Comparison of ENCODE assay signal across 27 mouse cellular contexts in the genomic region with DNA sequence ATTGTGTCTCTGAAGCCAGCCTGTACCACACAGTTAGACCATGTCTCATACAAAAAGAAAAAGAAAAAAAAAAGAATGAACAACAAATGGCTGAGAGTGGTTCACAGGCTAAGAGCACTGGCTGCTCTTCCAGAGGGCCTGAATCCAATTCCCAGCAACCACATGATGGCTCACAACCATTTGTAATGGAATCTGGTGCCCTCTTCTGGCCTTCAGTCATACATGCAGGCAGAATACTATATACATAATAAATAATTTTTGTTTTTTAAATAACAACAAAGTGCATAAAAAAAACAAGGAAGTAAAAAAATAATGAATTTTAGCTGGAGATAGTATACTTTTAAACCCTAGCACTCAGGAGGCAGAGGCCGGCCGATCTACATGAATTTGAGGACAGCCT. TPM values are rescaled to one million over a fixed set of nuclear protein-coding genes. Genes with fewer than 3 reads are reported as not detected.
DNase-seq lines count a peak whose midpoint lies in the region; ATAC-seq and TF ChIP-seq lines count a peak whose summit lies in the region.
"Had no signal": no experiment of that assay in that cellular context is flagged by ENCODE, and none has a peak within 500 bp of the region (broad histone marks: within the 10 kb centered on the region; RNA-seq: fewer than 3 reads in every experiment).

No protein-coding gene starts in this region.

- no peaks in the 10 kb centered on the region for H3K4me1 ChIP-seq in hindbrain, postnatal 0 days (ENCODE audit: insufficient read depth, low read length)
- peaks cover 9% of the 10 kb centered on the region for H3K4me1 ChIP-seq in hindbrain, embryonic 10.5 days (replicated peaks)
- no peaks in the 10 kb centered on the region for H3K4me1 ChIP-seq in liver, postnatal 0 days (ENCODE audit: insufficient read depth)
- H3K4me1 ChIP-seq in liver, embryonic 11.5 days (replicated peaks; ENCODE audit: control insufficient read depth, insufficient read depth, low read length) = peaks cover 5% of the 10 kb centered on the region; the same call in 1 of the 2 replicates
- no peaks in the 10 kb centered on the region for H3K4me1 ChIP-seq in stomach, postnatal 0 days (replicated peaks; ENCODE audit: control insufficient read depth, insufficient read depth)
- H3K4me1 ChIP-seq: forebrain, embryonic 15.5 days; neural tube, embryonic 15.5 days had no signal

- peaks cover 40% of the 10 kb centered on the region for H3K36me3 ChIP-seq in hindbrain, postnatal 0 days (ENCODE audit: insufficient read depth, low read length)
- peaks cover 62% of the 10 kb centered on the region for H3K36me3 ChIP-seq in hindbrain, embryonic 10.5 days
- H3K36me3 ChIP-seq in liver, postnatal 0 days (replicated peaks; ENCODE audit: insufficient read depth, low read length) = peaks cover 19% of the 10 kb centered on the region
- peaks cover 4% of the 10 kb centered on the region for H3K36me3 ChIP-seq in liver, embryonic 11.5 days (ENCODE audit: control insufficient read depth, insufficient read depth, low read length)
- peaks cover 30% of the 10 kb centered on the region for H3K36me3 ChIP-seq in stomach, postnatal 0 days (ENCODE audit: control insufficient read depth, insufficient read depth, low read length)

- no peaks in the 10 kb centered on the region for H3K9me3 ChIP-seq in hindbrain, postnatal 0 days (ENCODE audit: low read length)
- H3K9me3 ChIP-seq in hindbrain, embryonic 10.5 days = 0 out of 2 replicates have a peak, but pooled peaks cover 3% of the 10 kb centered on the region
- H3K9me3 ChIP-seq in liver, postnatal 0 days (ENCODE audit: low read length) = no peaks in the 10 kb centered on the region
- no peaks in the 10 kb centered on the region for H3K9me3 ChIP-seq in liver, embryonic 11.5 days (ENCODE audit: control insufficient read depth, low read length)
- H3K9me3 ChIP-seq in stomach, postnatal 0 days (ENCODE audit: control insufficient read depth, low read length) = no peaks in the 10 kb centered on the region
- H3K9me3 ChIP-seq: embryonic facial prominence, embryonic 13.5 days; forebrain, embryonic 15.5 days; heart, embryonic 10.5 days; liver, embryonic 13.5 days; neural tube, embryonic 15.5 days had no signal

- H3K27ac ChIP-seq in hindbrain, postnatal 0 days = no peak overlapping the region
- H3K27ac ChIP-seq in hindbrain, embryonic 10.5 days = no peak overlapping the region
- no peak overlapping the region for H3K27ac ChIP-seq in liver, postnatal 0 days (ENCODE audit: low read depth)
- no peak overlapping the region for H3K27ac ChIP-seq in liver, embryonic 11.5 days (ENCODE audit: low read depth, low read length)
- H3K27ac ChIP-seq in stomach, postnatal 0 days (replicated peaks) = no peak overlapping the region
- H3K27ac ChIP-seq: embryonic facial prominence, embryonic 13.5 days; forebrain, embryonic 15.5 days; heart, embryonic 10.5 days; hindbrain, embryonic 14.5 days; liver, embryonic 13.5 days; neural tube, embryonic 15.5 days had no signal

- no peaks in the 10 kb centered on the region for H3K27me3 ChIP-seq in hindbrain, postnatal 0 days (ENCODE audit: insufficient read depth, low read length)
- H3K27me3 ChIP-seq in hindbrain, embryonic 10.5 days (ENCODE audit: insufficient read depth, poor library complexity, severe bottlenecking) = no peaks in the 10 kb centered on the region
- H3K27me3 ChIP-seq in liver, postnatal 0 days (ENCODE audit: insufficient read depth, low read length) = no peaks in the 10 kb centered on the region
- no peaks in the 10 kb centered on the region for H3K27me3 ChIP-seq in liver, embryonic 11.5 days (replicated peaks; ENCODE audit: control insufficient read depth, insufficient read depth, low read length)
- no peaks in the 10 kb centered on the region for H3K27me3 ChIP-seq in stomach, postnatal 0 days (ENCODE audit: control insufficient read depth, insufficient read depth, low read length)
- H3K27me3 ChIP-seq: embryonic facial prominence, embryonic 13.5 days; forebrain, embryonic 15.5 days; liver, embryonic 13.5 days; neural tube, embryonic 15.5 days had no signal

- no peak overlapping the region for H3K4me2 ChIP-seq in hindbrain, postnatal 0 days (ENCODE audit: low read depth, low read length)
- no peak overlapping the region for H3K4me2 ChIP-seq in liver, postnatal 0 days (ENCODE audit: low read depth, low read length)
- H3K4me2 ChIP-seq in liver, embryonic 11.5 days = no peak overlapping the region
- no peak overlapping the region for H3K4me2 ChIP-seq in stomach, postnatal 0 days (replicated peaks; ENCODE audit: low read depth)
- H3K4me2 ChIP-seq: embryonic facial prominence, embryonic 13.5 days; forebrain, embryonic 15.5 days; hindbrain, embryonic 14.5 days; liver, embryonic 13.5 days; neural tube, embryonic 15.5 days had no signal

- TF ChIP-seq EP300 in liver, postnatal 0 days (IDR thresholded peaks at IDR 0.05; ENCODE audit: low read depth) = no peak
- no peak for TF ChIP-seq EP300 in stomach, postnatal 0 days (optimal IDR thresholded peaks at IDR 0.05)

- TF ChIP-seq CTCF in hindbrain, postnatal 0 days (IDR thresholded peaks at IDR 0.05; ENCODE audit: low read depth) = peak; percentile 36; the same call in 1 of the 2 replicates
- TF ChIP-seq CTCF in liver, postnatal 0 days (IDR thresholded peaks at IDR 0.05; ENCODE audit: low read depth) = peak; percentile 36; the same call in 1 of the 2 replicates
- TF ChIP-seq CTCF in stomach, postnatal 0 days (IDR thresholded peaks at IDR 0.05; ENCODE audit: low read depth) = peak; percentile 34

- H3K4me3 ChIP-seq in hindbrain, postnatal 0 days (ENCODE audit: low read length) = no peak overlapping the region
- H3K4me3 ChIP-seq in hindbrain, embryonic 10.5 days = no peak overlapping the region
- H3K4me3 ChIP-seq in liver, postnatal 0 days (ENCODE audit: low read depth, low read length) = no peak overlapping the region
- no peak overlapping the region for H3K4me3 ChIP-seq in liver, embryonic 11.5 days (ENCODE audit: low read depth, low read length)
- H3K4me3 ChIP-seq in stomach, postnatal 0 days (ENCODE audit: low read depth, low read length) = no peak overlapping the region
- H3K4me3 ChIP-seq: embryonic facial prominence, embryonic 13.5 days; forebrain, embryonic 15.5 days; heart, embryonic 10.5 days; liver, embryonic 13.5 days; megakaryocyte, embryonic 14.5 days; neural tube, embryonic 15.5 days had no signal

- no peak for DNase-seq in hindbrain, postnatal 0 days (ENCODE audit: low spot score)
- DNase-seq in hindbrain, embryonic 10.5 days (ENCODE audit: low spot score) = no peak
- no peak for DNase-seq in liver, postnatal 0 days
- DNase-seq in liver, embryonic 11.5 days (ENCODE audit: low spot score) = no peak
- peak; percentile 41 for DNase-seq in ES-CJ7 (ENCODE audit: low read depth, low spot score)
- DNase-seq in stomach, postnatal 0 days (ENCODE audit: low spot score) = no peak
- DNase-seq in frontal cortex, postnatal 14 days (ENCODE audit: low spot score in 2 of 2) = no peak
- DNase-seq: adrenal gland, postnatal 10 days; cerebellum, postnatal 10 days; heart, postnatal 10 days; kidney, postnatal 25 days; liver, embryonic 13.5 days; midbrain, embryonic 14.5 days; spleen, adult 18-20 months had no signal

- no peak for ATAC-seq in hindbrain, postnatal 0 days
- no peak for ATAC-seq in liver, postnatal 0 days
- no peak for ATAC-seq in liver, embryonic 11.5 days (replicated peaks; ENCODE audit: low FRiP score)
- ATAC-seq in stomach, postnatal 0 days (ENCODE audit: low FRiP score, low TSS enrichment) = no peak
- ATAC-seq: forebrain, embryonic 15.5 days; intestine, embryonic 16.5 days had no signal

- WGBS in hindbrain, postnatal 0 days = 94% methylated on average over 2 of the region's 2 CpGs
- 93% methylated on average over 2 of the region's 2 CpGs for WGBS in hindbrain, embryonic 10.5 days
- 92% methylated on average over 2 of the region's 2 CpGs for WGBS in liver, postnatal 0 days (ENCODE audit: insufficient replicate concordance)
- 94% methylated on average over 2 of the region's 2 CpGs for WGBS in liver, embryonic 11.5 days
- 100% methylated on average over 2 of the region's 2 CpGs for WGBS in stomach, postnatal 0 days

- no peak overlapping the region for H3K9ac ChIP-seq in hindbrain, postnatal 0 days (replicated peaks; ENCODE audit: low read length)
- H3K9ac ChIP-seq in liver, postnatal 0 days (replicated peaks) = no peak overlapping the region
- H3K9ac ChIP-seq in liver, embryonic 11.5 days (ENCODE audit: low read depth, low read length) = no peak overlapping the region
- H3K9ac ChIP-seq in stomach, postnatal 0 days (ENCODE audit: low read length) = no peak overlapping the region
- H3K9ac ChIP-seq: embryonic facial prominence, embryonic 13.5 days; forebrain, embryonic 15.5 days; hindbrain, embryonic 14.5 days; liver, embryonic 13.5 days; neural tube, embryonic 15.5 days had no signal

RNA-seq across cellular contexts. Expression of a gene that starts 11.4 kb away (rescaled TPM):
- 1.4 and 1.5 TPM in 2 replicates for total RNA-seq in hindbrain, postnatal 0 days (2014; rRNA removed)
- polyA plus RNA-seq in hindbrain, postnatal 0 days (2015; fragmentation: Nextera tagmentation; extraction: Ambion mirVana) = 1.6 TPM in 2 replicates
- polyA plus RNA-seq in hindbrain, embryonic 10.5 days (2016; fragmentation: Nextera tagmentation; extraction: Ambion mirVana) = not detected in 2 replicates
- polyA plus RNA-seq in liver, postnatal 0 days (2015; fragmentation: Nextera tagmentation; extraction: Ambion mirVana) = not detected in 2 replicates
- polyA plus RNA-seq in liver, embryonic 11.5 days (2014; fragmentation: Nextera tagmentation; extraction: Ambion mirVana) = not detected in 2 replicates
- polyA plus RNA-seq in stomach, postnatal 0 days (2015; fragmentation: Nextera tagmentation; extraction: Ambion mirVana) = not detected in 2 replicates
- total RNA-seq: adrenal gland, postnatal 10 days; gastrocnemius, postnatal 4 days; heart, postnatal 10 days had no signal
- polyA plus RNA-seq: C2C12; embryonic facial prominence, embryonic 13.5 days; heart, embryonic 10.5 days; intestine, embryonic 16.5 days; limb, embryonic 11.5 days; liver, embryonic 13.5 days; stomach, embryonic 16.5 days; thymus, postnatal 0 days; urinary bladder, adult 2 months had no signal

RNA-seq across cellular contexts. Expression of a gene that starts 21.2 kb away (rescaled TPM):
- not detected in 2 replicates for total RNA-seq in hindbrain, postnatal 0 days (2014; rRNA removed)
- 3.7 and 4.7 TPM in 2 replicates for polyA plus RNA-seq in hindbrain, postnatal 0 days (2015; fragmentation: Nextera tagmentation; extraction: Ambion mirVana)
- polyA plus RNA-seq in hindbrain, embryonic 10.5 days (2016; fragmentation: Nextera tagmentation; extraction: Ambion mirVana) = 0.24 and 0.27 TPM in 2 replicates
- polyA plus RNA-seq in liver, postnatal 0 days (2015; fragmentation: Nextera tagmentation; extraction: Ambion mirVana) = 0.09 TPM in 1 of 2 replicates, not detected in the other
- polyA plus RNA-seq in liver, embryonic 11.5 days (2014; fragmentation: Nextera tagmentation; extraction: Ambion mirVana) = 0.15 TPM in 1 of 2 replicates, not detected in the other
- polyA plus RNA-seq in stomach, postnatal 0 days (2015; fragmentation: Nextera tagmentation; extraction: Ambion mirVana) = 1.0 and 1.7 TPM in 2 replicates
- total RNA-seq: gastrocnemius, postnatal 4 days; heart, postnatal 10 days had no signal
- polyA plus RNA-seq: liver, embryonic 13.5 days had no signal

RNA-seq across cellular contexts. Expression of a gene that starts 37.7 kb away (rescaled TPM):
- 6.7 and 9.3 TPM in 2 replicates for total RNA-seq in hindbrain, postnatal 0 days (2014; rRNA removed)
- polyA plus RNA-seq in hindbrain, postnatal 0 days (2015; fragmentation: Nextera tagmentation; extraction: Ambion mirVana) = 1.2 and 1.5 TPM in 2 replicates
- polyA plus RNA-seq in hindbrain, embryonic 10.5 days (2016; fragmentation: Nextera tagmentation; extraction: Ambion mirVana) = 3.9 and 4.2 TPM in 2 replicates
- polyA plus RNA-seq in liver, postnatal 0 days (2015; fragmentation: Nextera tagmentation; extraction: Ambion mirVana) = 0.67 and 0.78 TPM in 2 replicates
- 1.1 and 1.6 TPM in 2 replicates for polyA plus RNA-seq in liver, embryonic 11.5 days (2014; fragmentation: Nextera tagmentation; extraction: Ambion mirVana)
- polyA plus RNA-seq in stomach, postnatal 0 days (2015; fragmentation: Nextera tagmentation; extraction: Ambion mirVana) = 1.6 TPM in 2 replicates

RNA-seq across cellular contexts. Expression of a gene that starts 58.7 kb away (rescaled TPM):
- 12.8 and 15.5 TPM in 2 replicates for total RNA-seq in hindbrain, postnatal 0 days (2014; rRNA removed)
- polyA plus RNA-seq in hindbrain, postnatal 0 days (2015; fragmentation: Nextera tagmentation; extraction: Ambion mirVana) = 6.4 and 6.9 TPM in 2 replicates
- polyA plus RNA-seq in hindbrain, embryonic 10.5 days (2016; fragmentation: Nextera tagmentation; extraction: Ambion mirVana) = 0.72 and 1.5 TPM in 2 replicates
- polyA plus RNA-seq in liver, postnatal 0 days (2015; fragmentation: Nextera tagmentation; extraction: Ambion mirVana) = 4.1 and 5.9 TPM in 2 replicates
- polyA plus RNA-seq in liver, embryonic 11.5 days (2014; fragmentation: Nextera tagmentation; extraction: Ambion mirVana) = 6.3 and 6.9 TPM in 2 replicates
- polyA plus RNA-seq in stomach, postnatal 0 days (2015; fragmentation: Nextera tagmentation; extraction: Ambion mirVana) = 0.86 and 1.1 TPM in 2 replicates
